In the genomic region with DNA sequence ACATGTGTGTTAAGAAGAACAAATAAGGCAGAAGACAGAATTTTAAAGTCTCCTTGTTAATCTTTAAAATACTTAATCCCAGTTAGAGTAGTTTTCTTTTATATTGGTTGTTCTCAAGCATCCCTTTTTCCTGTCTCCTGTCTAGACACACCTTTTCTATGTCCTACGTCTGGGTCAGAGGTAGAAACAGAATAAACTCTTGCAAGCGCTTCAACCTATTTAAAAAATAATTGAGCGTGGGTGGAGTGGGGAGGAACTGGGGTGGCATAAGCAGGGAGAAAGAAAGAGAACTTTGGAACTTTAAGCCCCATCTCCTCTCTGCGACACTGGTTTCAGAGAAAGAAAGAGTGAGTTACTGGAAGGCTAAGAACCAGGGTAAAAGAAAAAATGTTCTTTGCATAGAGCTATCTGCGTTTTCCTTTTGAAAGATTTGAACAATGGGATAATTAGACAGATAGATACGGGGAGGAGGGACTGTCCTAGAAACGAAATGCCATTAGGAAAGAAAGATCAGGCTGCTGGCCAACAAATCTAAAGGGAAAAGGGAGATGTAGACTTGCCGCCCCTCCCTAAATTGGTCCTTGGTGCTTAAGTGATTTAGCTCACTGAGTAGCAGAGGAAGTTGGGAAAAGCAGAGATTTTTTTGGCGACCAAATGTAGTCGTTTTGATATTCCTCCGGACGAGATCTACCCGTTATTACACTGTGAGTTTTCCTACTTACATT, we compare ENCODE assay signal across 17 mouse cellular contexts. TPM values are rescaled to one million over a fixed set of nuclear protein-coding genes. Genes with fewer than 3 reads are reported as not detected.
DNase-seq lines count a peak whose midpoint lies in the region; ATAC-seq lines count a peak whose summit lies in the region.
"Had no signal": no experiment of that assay in that cellular context is flagged by ENCODE, and none has a peak within 500 bp of the region (broad histone marks: within the 10 kb centered on the region; RNA-seq: fewer than 3 reads in every experiment).

No protein-coding gene starts in this region.

- ATAC-seq in heart, embryonic 14.5 days (ENCODE audit: insufficient number of reproducible peaks, insufficient read depth, low FRiP score, low read depth), result no peak
- ATAC-seq in kidney, embryonic 15.5 days (replicated peaks; ENCODE audit: low FRiP score), result no peak
- no peak for ATAC-seq in embryonic facial prominence, embryonic 14.5 days (ENCODE audit: low read depth)
- ATAC-seq: forebrain, embryonic 16.5 days; Patski had no signal

- peak overlapping the region; percentile 42 to 94; a peak in 3 of 4 replicates for H3K27ac ChIP-seq in heart, embryonic 14.5 days (replicated peaks in 1 of 2; ENCODE audit: control insufficient read depth in 1 of 2, insufficient read depth in 1 of 2, low read depth in 2 of 2, low read length in 2 of 2)
- H3K27ac ChIP-seq in kidney, embryonic 15.5 days, result no peak overlapping the region
- no peak overlapping the region for H3K27ac ChIP-seq in embryonic facial prominence, embryonic 14.5 days (replicated peaks; ENCODE audit: low read depth, low read length)
- H3K27ac ChIP-seq: hindbrain, embryonic 12.5 days; liver, embryonic 14.5 days; midbrain, embryonic 13.5 days had no signal

- H3K9ac ChIP-seq in heart, embryonic 14.5 days (ENCODE audit: low read length), result peak overlapping the region; percentile 84
- no peak overlapping the region for H3K9ac ChIP-seq in kidney, embryonic 15.5 days
- no peak overlapping the region for H3K9ac ChIP-seq in embryonic facial prominence, embryonic 14.5 days (ENCODE audit: low read depth, low read length)
- H3K9ac ChIP-seq: liver, embryonic 14.5 days had no signal

- WGBS in heart, embryonic 14.5 days, result 28% methylated on average over 13 of the region's 13 CpGs
- 19% methylated on average over 13 of the region's 13 CpGs for WGBS in kidney, embryonic 15.5 days
- WGBS in embryonic facial prominence, embryonic 14.5 days, result 17% methylated on average over 13 of the region's 13 CpGs

- no peaks in the 10 kb centered on the region for H3K27me3 ChIP-seq in heart, embryonic 14.5 days (ENCODE audit: control insufficient read depth, insufficient read depth, low read length)
- H3K27me3 ChIP-seq in kidney, embryonic 15.5 days, result peaks cover 22% of the 10 kb centered on the region
- H3K27me3 ChIP-seq in embryonic facial prominence, embryonic 14.5 days (replicated peaks; ENCODE audit: control insufficient read depth, insufficient read depth, low read length), result peaks cover 56% of the 10 kb centered on the region

- peaks cover 5 to 15% of the 10 kb centered on the region in 2 experiments for H3K4me1 ChIP-seq in heart, embryonic 14.5 days (ENCODE audit: control insufficient read depth in 2 of 2, insufficient read depth in 2 of 2, low read length in 2 of 2)
- peaks cover 26% of the 10 kb centered on the region for H3K4me1 ChIP-seq in kidney, embryonic 15.5 days
- peaks cover 20% of the 10 kb centered on the region for H3K4me1 ChIP-seq in embryonic facial prominence, embryonic 14.5 days (ENCODE audit: control insufficient read depth, insufficient read depth, low read length)

- DNase-seq in embryo, embryonic 10.5 days (ENCODE audit: low spot score), result peak; percentile 32
- no peak for DNase-seq in embryo, embryonic 10 days (ENCODE audit: low spot score)
- DNase-seq in heart, postnatal 36 days, result no peak
- no peak for DNase-seq in kidney, postnatal 4 days
- DNase-seq in embryonic facial prominence, embryonic 14.5 days (ENCODE audit: low spot score), result no peak
- no peak for DNase-seq in adrenal gland, adult 2 months
- DNase-seq: adrenal gland, postnatal 10 days; cerebellum, adult 11 months; cerebellum, postnatal 14 days; thymus, postnatal 36 days had no signal

- H3K4me3 ChIP-seq in heart, embryonic 14.5 days (ENCODE audit: control insufficient read depth in 1 of 2, insufficient read depth in 1 of 2, low read depth in 1 of 2, low read length in 2 of 2), result peak overlapping the region in 1 of 2 experiments; percentile 87; a peak in 2 of 4 replicates
- no peak overlapping the region for H3K4me3 ChIP-seq in kidney, embryonic 15.5 days (replicated peaks)
- peak overlapping the region; percentile 51; the same call in 1 of the 2 replicates for H3K4me3 ChIP-seq in embryonic facial prominence, embryonic 14.5 days (ENCODE audit: low read depth, low read length)

- intact Hi-C loops in heart, postnatal 36 days (cut with DNase I), result loop anchor here (5.0 kb wide), 1 partner anchor 52 kb away; no protein-coding TSS in a partner anchor

- H3K4me2 ChIP-seq in heart, embryonic 14.5 days (ENCODE audit: low read length), result peak overlapping the region; percentile 81
- H3K4me2 ChIP-seq in kidney, embryonic 15.5 days, result peak overlapping the region; percentile 92; the same call in 1 of the 2 replicates
- peak overlapping the region; percentile 90; the same call in 1 of the 2 replicates for H3K4me2 ChIP-seq in embryonic facial prominence, embryonic 14.5 days (ENCODE audit: low read depth, low read length)

- peaks cover 4% of the 10 kb centered on the region; the same call in 1 of the 2 replicates for H3K36me3 ChIP-seq in heart, embryonic 14.5 days (ENCODE audit: control insufficient read depth, insufficient read depth, low read length)
- no peaks in the 10 kb centered on the region for H3K36me3 ChIP-seq in kidney, embryonic 15.5 days
- H3K36me3 ChIP-seq in embryonic facial prominence, embryonic 14.5 days (ENCODE audit: control insufficient read depth, insufficient read depth, low read length), result no peaks in the 10 kb centered on the region
- H3K36me3 ChIP-seq: hindbrain, embryonic 12.5 days; midbrain, embryonic 13.5 days had no signal

- H3K9me3 ChIP-seq in heart, embryonic 14.5 days (ENCODE audit: control insufficient read depth, low read length), result no peaks in the 10 kb centered on the region
- H3K9me3 ChIP-seq in kidney, embryonic 15.5 days (replicated peaks), result no peaks in the 10 kb centered on the region
- H3K9me3 ChIP-seq in embryonic facial prominence, embryonic 14.5 days (ENCODE audit: control insufficient read depth, low read length), result no peaks in the 10 kb centered on the region
- H3K9me3 ChIP-seq: hindbrain, embryonic 12.5 days; midbrain, embryonic 13.5 days had no signal

RNA-seq across cellular contexts. Expression of a gene that starts 2.7 kb away (rescaled TPM):
- polyA plus RNA-seq in heart, embryonic 14.5 days (2014; fragmentation: Nextera tagmentation; extraction: Ambion mirVana), result 36.2 and 38.0 TPM in 2 replicates
- total RNA-seq in heart, postnatal 36 days (2021), result 1 to 10 TPM; 6.2 to 6.7 TPM
- 5.3 and 6.6 TPM in 2 replicates for polyA plus RNA-seq in kidney, embryonic 15.5 days (2015; fragmentation: Nextera tagmentation; extraction: Ambion mirVana)
- polyA plus RNA-seq in embryonic facial prominence, embryonic 14.5 days (2014; fragmentation: Nextera tagmentation; extraction: Ambion mirVana), result 4.6 and 5.4 TPM in 2 replicates
- 1 to 10 TPM; 1.4 to 1.5 TPM for total RNA-seq in adrenal gland, adult 2 months (2021)
- polyA plus RNA-seq in adrenal gland, adult 2 months (2012; rRNA removed), result 2.7 and 4.7 TPM in 2 replicates

RNA-seq across cellular contexts. Expression of a gene that starts 42.1 kb away (rescaled TPM):
- polyA plus RNA-seq in heart, embryonic 14.5 days (2014; fragmentation: Nextera tagmentation; extraction: Ambion mirVana), result 8.3 and 9.4 TPM in 2 replicates
- 1 to 10 TPM; 4.1 to 4.2 TPM for total RNA-seq in heart, postnatal 36 days (2021)
- 16.3 and 16.6 TPM in 2 replicates for polyA plus RNA-seq in kidney, embryonic 15.5 days (2015; fragmentation: Nextera tagmentation; extraction: Ambion mirVana)
- polyA plus RNA-seq in embryonic facial prominence, embryonic 14.5 days (2014; fragmentation: Nextera tagmentation; extraction: Ambion mirVana), result 10.6 TPM in 2 replicates
- total RNA-seq in adrenal gland, adult 2 months (2021), result 10 to 100 TPM; 32.6 to 34.1 TPM
- 7.7 and 11.2 TPM in 2 replicates for polyA plus RNA-seq in adrenal gland, adult 2 months (2012; rRNA removed)

Comparison
In these comparisons a context has a peak if more than half of its experiments do, and no peak if none do; other contexts are left out.
1. H3K27ac ChIP-seq: peak in heart, embryonic 14.5 days (2 of 2); none in kidney, embryonic 15.5 days (single experiment) and embryonic facial prominence, embryonic 14.5 days (single experiment).
2. Peak in every context shown above with its lines, with median percentiles within 50 percentile points of each other: H3K4me2 ChIP-seq.